Mouse (Mus musculus): Measurements from ENCODE around the gene Cep112. TPM values are rescaled to one million over a fixed set of nuclear protein-coding genes. Genes with fewer than 3 reads are reported as not detected.
A peak's percentile ranks its signal among the peaks of the same experiment; 100 is the strongest.

Gene Cep112
- polyA plus RNA-seq, 1 experiment from 2014 or later, result 12.2 TPM

DNA sequence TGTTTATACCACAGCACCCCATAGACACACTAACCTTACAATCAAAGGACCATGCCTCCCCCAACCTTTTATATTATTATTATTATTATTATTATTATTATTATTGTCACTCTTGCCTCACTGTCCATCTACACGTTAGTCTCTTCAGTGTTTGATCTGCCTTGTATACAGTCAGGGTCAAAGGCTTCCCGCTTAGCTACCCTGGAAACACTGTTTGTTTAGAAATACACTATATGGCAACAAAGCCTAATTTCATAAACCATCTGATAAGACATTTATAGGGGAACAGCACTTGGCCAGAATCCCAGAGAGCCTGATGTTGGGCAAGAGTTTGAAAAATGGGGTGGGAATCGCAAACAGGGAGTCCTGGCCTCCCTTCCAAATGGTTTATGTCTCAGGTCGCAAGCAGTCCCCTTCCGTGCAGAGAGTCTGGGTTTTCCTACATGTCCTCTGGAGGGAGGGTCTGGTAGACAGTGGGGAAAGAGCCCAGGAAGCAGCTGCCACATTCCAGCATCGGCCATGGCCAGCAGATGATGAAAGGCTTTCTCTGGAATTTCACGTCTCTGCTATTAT lies 451.7 kb downstream of the Cep112 start:
- Histone ChIP-seq H3K4me2 (ENCODE audit: low read depth, low read length) (no peak overlapping the region), H3K4me1 (ENCODE audit: control insufficient read depth, insufficient read depth, low read length) (peaks cover 3% of the 10 kb centered on the region; the same call in 1 of the 2 replicates), H3K9ac (replicated peaks; ENCODE audit: low read length) (no peak overlapping the region), H3K27me3 (ENCODE audit: control insufficient read depth, insufficient read depth, low read length) (no peaks in the 10 kb centered on the region), H3K36me3 (replicated peaks; ENCODE audit: control insufficient read depth, insufficient read depth, low read depth, low read length) (no peaks in the 10 kb centered on the region), H3K9me3 (replicated peaks; ENCODE audit: control insufficient read depth, low read length) (no peaks in the 10 kb centered on the region), H3K27ac (replicated peaks; ENCODE audit: low read depth, low read length) (no peak overlapping the region), H3K4me3 (ENCODE audit: low read depth, low read length) (no peak overlapping the region)
- DNase-seq (ENCODE audit: low spot score) (no peak), ATAC-seq (replicated peaks; ENCODE audit: insufficient number of reproducible peaks, low FRiP score, low TSS enrichment, low read depth) (no peak)
- WGBS, result 86% methylated on average over 7 of the region's 7 CpGs

DNA sequence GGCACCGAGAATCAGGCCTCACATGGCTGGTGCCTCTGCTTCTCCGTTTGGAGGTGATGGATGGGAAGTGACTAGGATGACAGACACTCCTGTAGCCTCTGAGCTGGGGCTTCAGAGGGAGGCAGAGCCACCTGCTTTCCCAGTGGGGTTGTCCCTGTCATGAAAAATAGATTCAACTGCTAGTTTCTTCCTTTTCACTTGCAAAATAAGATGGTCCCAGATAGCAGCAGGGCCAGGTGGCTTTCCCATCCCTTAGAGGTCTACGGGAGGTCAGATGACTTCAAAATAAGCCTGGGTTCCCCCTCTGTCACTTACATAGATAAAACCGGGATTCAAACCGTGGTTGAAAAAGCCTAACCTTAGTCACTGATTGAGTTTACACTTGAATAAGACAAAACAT lies 452.5 kb downstream of the Cep112 start:
- Histone ChIP-seq H3K9ac (replicated peaks; ENCODE audit: low read length) (no peak overlapping the region), H3K27ac (replicated peaks; ENCODE audit: low read depth, low read length) (no peak overlapping the region), H3K4me1 (ENCODE audit: control insufficient read depth, insufficient read depth, low read length) (peaks cover 3% of the 10 kb centered on the region; the same call in 1 of the 2 replicates), H3K4me3 (ENCODE audit: low read depth, low read length) (no peak overlapping the region), H3K4me2 (ENCODE audit: low read depth, low read length) (no peak overlapping the region), H3K27me3 (ENCODE audit: control insufficient read depth, insufficient read depth, low read length) (no peaks in the 10 kb centered on the region), H3K9me3 (replicated peaks; ENCODE audit: control insufficient read depth, low read length) (no peaks in the 10 kb centered on the region), H3K36me3 (replicated peaks; ENCODE audit: control insufficient read depth, insufficient read depth, low read depth, low read length) (no peaks in the 10 kb centered on the region)
- ATAC-seq (replicated peaks; ENCODE audit: insufficient number of reproducible peaks, low FRiP score, low TSS enrichment, low read depth) (no peak), DNase-seq (ENCODE audit: low spot score) (no peak)
- WGBS, result 77% methylated on average over 5 of the region's 5 CpGs

DNA sequence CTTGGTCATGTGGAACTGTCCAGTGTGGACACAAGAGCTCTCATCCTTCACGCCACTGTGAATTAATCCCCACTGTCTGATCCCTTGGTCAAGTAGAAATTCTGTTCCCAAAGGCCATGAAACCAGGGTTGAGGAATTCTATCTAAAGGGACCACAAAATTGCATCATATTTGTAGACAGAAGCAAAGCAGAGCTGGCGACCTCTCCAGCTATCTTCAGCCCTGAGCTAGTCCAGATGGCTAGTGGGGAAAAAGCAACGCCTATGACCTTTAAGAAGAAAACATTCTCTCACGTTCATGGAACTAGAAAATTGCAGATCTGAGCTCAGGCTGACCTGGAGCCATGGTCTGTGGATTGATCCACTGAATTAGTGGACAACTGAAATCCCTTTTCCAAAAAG lies 455.6 kb downstream of the Cep112 start:
- Histone ChIP-seq H3K27ac (replicated peaks; ENCODE audit: low read depth, low read length) (no peak overlapping the region), H3K36me3 (replicated peaks; ENCODE audit: control insufficient read depth, insufficient read depth, low read depth, low read length) (no peaks in the 10 kb centered on the region), H3K27me3 (ENCODE audit: control insufficient read depth, insufficient read depth, low read length) (no peaks in the 10 kb centered on the region), H3K9ac (replicated peaks; ENCODE audit: low read length) (no peak overlapping the region), H3K4me3 (ENCODE audit: low read depth, low read length) (no peak overlapping the region), H3K9me3 (replicated peaks; ENCODE audit: control insufficient read depth, low read length) (no peaks in the 10 kb centered on the region), H3K4me1 (ENCODE audit: control insufficient read depth, insufficient read depth, low read length) (peaks cover 3% of the 10 kb centered on the region; the same call in 1 of the 2 replicates), H3K4me2 (ENCODE audit: low read depth, low read length) (no peak overlapping the region)
- ATAC-seq (replicated peaks; ENCODE audit: insufficient number of reproducible peaks, low FRiP score, low TSS enrichment, low read depth) (no peak), DNase-seq (ENCODE audit: low spot score) (no peak)
- WGBS, result 74% methylated on average over 4 of the region's 4 CpGs

DNA sequence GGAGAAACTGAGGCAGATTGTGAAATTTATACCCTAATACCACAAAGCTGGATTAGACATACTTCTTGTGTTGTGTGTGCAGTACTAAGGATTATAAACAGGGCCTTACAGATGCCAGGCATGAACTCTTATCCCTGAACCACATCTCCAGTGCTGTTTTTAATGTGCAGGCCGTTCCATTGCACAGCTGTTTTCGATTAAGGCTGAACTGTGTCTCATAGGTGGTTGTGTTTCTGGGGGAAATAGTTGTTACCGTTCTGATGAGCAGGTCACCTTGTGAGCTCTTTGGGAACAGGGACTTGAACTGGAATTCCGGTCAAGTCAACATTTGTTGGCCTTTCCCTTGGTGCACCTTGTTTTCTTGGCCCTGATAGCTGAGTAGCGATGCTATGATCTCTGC lies 456.7 kb downstream of the Cep112 start:
- Histone ChIP-seq H3K4me1 (ENCODE audit: control insufficient read depth, insufficient read depth, low read length) (peaks cover 3% of the 10 kb centered on the region; the same call in 1 of the 2 replicates), H3K4me3 (ENCODE audit: low read depth, low read length) (no peak overlapping the region), H3K4me2 (ENCODE audit: low read depth, low read length) (no peak overlapping the region), H3K9me3 (replicated peaks; ENCODE audit: control insufficient read depth, low read length) (no peaks in the 10 kb centered on the region), H3K36me3 (replicated peaks; ENCODE audit: control insufficient read depth, insufficient read depth, low read depth, low read length) (no peaks in the 10 kb centered on the region), H3K9ac (replicated peaks; ENCODE audit: low read length) (no peak overlapping the region), H3K27ac (replicated peaks; ENCODE audit: low read depth, low read length) (no peak overlapping the region), H3K27me3 (ENCODE audit: control insufficient read depth, insufficient read depth, low read length) (no peaks in the 10 kb centered on the region)
- ATAC-seq (replicated peaks; ENCODE audit: insufficient number of reproducible peaks, low FRiP score, low TSS enrichment, low read depth), result no peak
- 48% methylated on average over 5 of the region's 5 CpGs for WGBS
- peak; percentile 84 for DNase-seq (ENCODE audit: low spot score)

DNA sequence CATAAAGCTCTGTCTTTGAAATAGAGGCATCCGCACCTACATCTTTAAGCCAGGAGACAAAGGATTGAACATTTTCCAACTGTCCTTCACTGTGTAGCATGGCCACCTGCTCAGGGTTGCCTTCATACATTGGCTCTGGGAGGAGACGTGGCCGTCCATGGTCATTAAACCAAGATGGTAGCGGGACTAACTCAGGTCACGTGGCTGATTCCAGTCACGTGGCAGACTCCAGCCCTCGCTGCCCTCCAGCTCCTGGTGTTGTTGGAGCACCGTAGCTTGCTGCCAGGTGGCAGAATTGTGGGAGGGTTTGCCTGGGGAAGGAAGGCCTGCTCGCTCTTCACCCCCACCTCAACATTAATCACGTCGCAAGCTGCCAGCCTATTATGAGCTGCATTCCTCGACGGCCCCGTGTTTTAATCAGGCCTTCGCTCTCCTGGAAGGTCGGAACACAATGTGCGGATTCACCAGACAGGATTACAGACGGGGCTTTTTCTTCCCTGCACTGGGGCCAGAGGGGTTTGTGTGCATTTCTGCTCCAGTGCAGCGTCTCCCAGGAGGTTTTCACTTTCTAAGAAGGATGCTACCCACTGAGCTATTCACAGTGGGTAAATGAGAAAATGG lies 460.4 kb downstream of the Cep112 start:
- Histone ChIP-seq H3K4me1 (ENCODE audit: control insufficient read depth, insufficient read depth, low read length) (peaks cover 3% of the 10 kb centered on the region; the same call in 1 of the 2 replicates), H3K4me2 (ENCODE audit: low read depth, low read length) (no peak overlapping the region), H3K4me3 (ENCODE audit: low read depth, low read length) (no peak overlapping the region), H3K27ac (replicated peaks; ENCODE audit: low read depth, low read length) (no peak overlapping the region), H3K36me3 (replicated peaks; ENCODE audit: control insufficient read depth, insufficient read depth, low read depth, low read length) (no peaks in the 10 kb centered on the region), H3K9me3 (replicated peaks; ENCODE audit: control insufficient read depth, low read length) (no peaks in the 10 kb centered on the region), H3K9ac (replicated peaks; ENCODE audit: low read length) (no peak overlapping the region), H3K27me3 (ENCODE audit: control insufficient read depth, insufficient read depth, low read length) (no peaks in the 10 kb centered on the region)
- DNase-seq (ENCODE audit: low spot score) (no peak), ATAC-seq (replicated peaks; ENCODE audit: insufficient number of reproducible peaks, low FRiP score, low TSS enrichment, low read depth) (no peak)
- WGBS, result 50% methylated on average over 19 of the region's 19 CpGs

DNA sequence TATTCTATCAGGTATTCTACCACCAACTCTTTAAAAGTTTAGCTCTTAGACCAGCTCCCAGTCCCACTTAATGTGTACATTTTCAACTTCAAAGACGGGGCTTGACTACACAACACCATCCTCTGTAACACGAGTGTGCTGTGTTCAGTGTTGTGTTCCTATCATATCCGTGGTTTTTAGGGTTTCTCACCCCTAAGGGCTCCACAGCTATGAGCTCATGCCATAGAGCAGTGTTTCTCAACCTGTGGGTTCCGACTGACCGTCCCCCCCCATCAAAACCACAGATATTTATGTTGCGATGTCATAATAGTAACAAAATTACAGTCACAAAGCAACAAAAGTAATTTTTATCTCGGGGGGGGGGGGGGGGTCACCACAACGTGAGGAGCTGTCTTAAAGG lies 461.1 kb downstream of the Cep112 start:
- peaks cover under 1% of the 10 kb centered on the region; the same call in 1 of the 2 replicates for H3K4me1 ChIP-seq (ENCODE audit: control insufficient read depth, insufficient read depth, low read length)
- no peak overlapping the region for H3K4me3 ChIP-seq (ENCODE audit: low read depth, low read length)
- H3K36me3 ChIP-seq (replicated peaks; ENCODE audit: control insufficient read depth, insufficient read depth, low read depth, low read length), result no peaks in the 10 kb centered on the region
- 79% methylated on average over 8 of the region's 8 CpGs for WGBS
- no peak overlapping the region for H3K4me2 ChIP-seq (ENCODE audit: low read depth, low read length)
- H3K27ac ChIP-seq (replicated peaks; ENCODE audit: low read depth, low read length), result no peak overlapping the region
- DNase-seq (ENCODE audit: low spot score), result no peak
- H3K27me3 ChIP-seq (ENCODE audit: control insufficient read depth, insufficient read depth, low read length), result no peaks in the 10 kb centered on the region
- no peak for ATAC-seq (replicated peaks; ENCODE audit: insufficient number of reproducible peaks, low FRiP score, low TSS enrichment, low read depth)
- H3K9me3 ChIP-seq (replicated peaks; ENCODE audit: control insufficient read depth, low read length), result no peaks in the 10 kb centered on the region
- no peak overlapping the region for H3K9ac ChIP-seq (replicated peaks; ENCODE audit: low read length)

DNA sequence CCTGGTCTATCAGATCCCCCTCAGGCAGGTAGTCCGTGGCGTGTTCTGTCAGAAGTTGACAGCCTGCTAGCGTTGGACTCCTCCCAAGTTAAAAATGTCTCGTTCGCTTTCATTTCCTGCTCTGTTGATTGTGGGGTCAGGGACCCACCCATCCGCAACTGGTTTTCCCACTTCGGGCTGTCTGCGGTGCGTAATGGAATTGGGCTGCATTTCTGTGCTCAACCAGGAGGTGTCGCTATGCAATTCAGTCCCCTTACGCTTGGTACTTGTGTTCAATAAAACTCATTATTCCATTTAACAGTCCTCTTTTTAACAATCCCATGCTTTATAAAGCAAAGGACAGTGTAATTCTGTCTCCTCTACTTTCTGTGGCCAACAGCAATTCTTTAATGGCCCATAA lies 464.1 kb downstream of the Cep112 start:
- no peak overlapping the region for H3K9ac ChIP-seq (replicated peaks; ENCODE audit: low read length)
- WGBS, result 46% methylated on average over 11 of the region's 11 CpGs
- H3K4me1 ChIP-seq (ENCODE audit: control insufficient read depth, insufficient read depth, low read length), result no peaks in the 10 kb centered on the region; the same call in 1 of the 2 replicates
- H3K27ac ChIP-seq (replicated peaks; ENCODE audit: low read depth, low read length), result no peak overlapping the region
- H3K27me3 ChIP-seq (ENCODE audit: control insufficient read depth, insufficient read depth, low read length), result no peaks in the 10 kb centered on the region
- H3K4me2 ChIP-seq (ENCODE audit: low read depth, low read length), result no peak overlapping the region
- DNase-seq (ENCODE audit: low spot score) (peak; percentile 63), ATAC-seq (replicated peaks; ENCODE audit: insufficient number of reproducible peaks, low FRiP score, low TSS enrichment, low read depth) (no peak)
- no peaks in the 10 kb centered on the region for H3K36me3 ChIP-seq (replicated peaks; ENCODE audit: control insufficient read depth, insufficient read depth, low read depth, low read length)
- H3K4me3 ChIP-seq (ENCODE audit: low read depth, low read length), result no peak overlapping the region
- no peaks in the 10 kb centered on the region for H3K9me3 ChIP-seq (replicated peaks; ENCODE audit: control insufficient read depth, low read length)

DNA sequence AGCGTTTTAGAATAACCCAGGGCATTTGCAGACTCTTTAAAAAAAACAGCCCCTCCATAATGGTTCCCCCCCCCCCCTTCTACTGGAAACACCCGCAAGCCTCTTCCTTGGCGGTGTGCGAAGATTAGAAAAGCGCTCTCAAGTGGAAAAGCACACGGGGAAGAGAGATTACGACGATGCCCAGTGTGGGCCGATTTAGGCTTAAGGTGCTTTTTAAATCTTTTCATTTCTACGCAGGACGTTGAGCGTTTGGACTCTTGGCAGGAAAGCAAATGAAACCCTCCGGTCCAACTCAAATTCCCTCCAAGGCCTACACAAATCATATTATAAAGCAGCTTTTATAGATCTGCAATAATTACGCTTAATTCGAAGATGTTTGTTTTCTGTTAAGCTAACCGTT lies 465.6 kb downstream of the Cep112 start:
- H3K27me3 ChIP-seq (ENCODE audit: control insufficient read depth, insufficient read depth, low read length), result no peaks in the 10 kb centered on the region
- ATAC-seq (replicated peaks; ENCODE audit: insufficient number of reproducible peaks, low FRiP score, low TSS enrichment, low read depth) (no peak), DNase-seq (ENCODE audit: low spot score) (no peak)
- H3K27ac ChIP-seq (replicated peaks; ENCODE audit: low read depth, low read length), result peak overlapping the region; percentile 65; the same call in 1 of the 2 replicates
- no peaks in the 10 kb centered on the region for H3K9me3 ChIP-seq (replicated peaks; ENCODE audit: control insufficient read depth, low read length)
- WGBS, result 13% methylated on average over 16 of the region's 16 CpGs
- H3K4me1 ChIP-seq (ENCODE audit: control insufficient read depth, insufficient read depth, low read length), result no peaks in the 10 kb centered on the region; the same call in 1 of the 2 replicates
- H3K36me3 ChIP-seq (replicated peaks; ENCODE audit: control insufficient read depth, insufficient read depth, low read depth, low read length), result no peaks in the 10 kb centered on the region
- no peak overlapping the region for H3K4me3 ChIP-seq (ENCODE audit: low read depth, low read length)
- 0 out of 2 replicates have a peak overlapping the region, but pooled peaks have one; percentile 11 for H3K9ac ChIP-seq (replicated peaks; ENCODE audit: low read length)
- peak overlapping the region; percentile 53 for H3K4me2 ChIP-seq (ENCODE audit: low read depth, low read length)
